8 mouse cellular contexts compared by ENCODE assay signal in the genomic region with DNA sequence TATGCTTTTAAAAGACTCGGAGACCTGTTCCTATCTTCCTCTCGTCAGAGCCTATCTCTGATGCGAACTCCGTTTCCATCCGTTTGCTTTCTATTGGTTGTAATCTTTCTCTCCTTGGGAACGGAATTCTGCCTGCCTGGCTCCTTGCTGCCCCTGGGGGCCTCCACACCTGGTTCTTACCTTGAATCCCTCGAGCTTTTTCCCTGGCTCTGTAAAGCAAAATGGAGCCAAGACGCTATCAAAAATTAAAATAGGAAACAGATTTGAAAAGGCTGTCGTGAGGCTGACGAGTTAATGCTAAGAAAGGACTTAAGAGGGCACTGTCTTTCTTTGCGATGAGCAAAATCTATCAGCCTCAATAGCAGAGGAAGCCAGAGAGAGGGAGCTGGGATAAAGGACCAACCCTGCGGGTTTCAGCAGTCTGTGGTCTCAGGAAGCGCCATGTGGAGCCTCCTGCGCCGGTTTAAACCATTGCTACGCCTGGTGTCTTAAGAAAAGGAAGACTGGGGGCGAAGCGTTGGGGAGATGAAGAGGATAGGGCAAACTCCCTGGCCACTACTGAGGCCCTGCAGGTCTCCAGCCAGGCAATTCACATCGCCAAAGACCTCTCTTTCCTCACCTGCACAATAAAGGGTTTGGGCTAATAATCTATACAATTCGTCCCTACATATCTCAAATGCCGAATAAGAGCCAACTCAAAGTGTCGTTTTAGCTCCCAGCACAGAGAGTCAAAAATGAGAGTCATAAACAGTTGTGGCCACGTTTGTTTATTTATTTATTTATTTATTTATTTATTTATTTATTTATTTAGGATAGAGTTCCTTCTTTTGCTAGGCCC. TPM values are rescaled to one million over a fixed set of nuclear protein-coding genes. Genes with fewer than 3 reads are reported as not detected.
A peak's percentile ranks its signal among the peaks of the same experiment; 100 is the strongest.
DNase-seq lines count a peak whose midpoint lies in the region; ATAC-seq lines count a peak whose summit lies in the region.

No protein-coding gene starts in this region.

- peaks cover 13% of the 10 kb centered on the region; the same call in 1 of the 2 replicates for H3K4me1 ChIP-seq in forebrain, embryonic 11.5 days (replicated peaks; ENCODE audit: control insufficient read depth, insufficient read depth, low read length)
- peaks cover 40% of the 10 kb centered on the region for H3K4me1 ChIP-seq in lung, embryonic 16.5 days (replicated peaks; ENCODE audit: control insufficient read depth, insufficient read depth, low read length)

- no peaks in the 10 kb centered on the region for H3K27me3 ChIP-seq in forebrain, embryonic 11.5 days (ENCODE audit: control insufficient read depth, insufficient read depth, low read length)
- no peaks in the 10 kb centered on the region for H3K27me3 ChIP-seq in lung, embryonic 16.5 days (ENCODE audit: control insufficient read depth, insufficient read depth, low read depth, low read length)

- peak; percentile 58 to 85 for DNase-seq in adrenal gland, adult (ENCODE audit: inconsistent age in 2 of 2, low spot score in 1 of 2)
- DNase-seq in adrenal gland, postnatal 4 days (ENCODE audit: low spot score in 2 of 2): no peak
- DNase-seq in brain, adult 2 months (ENCODE audit: low read depth, low spot score): peak; percentile 93
- DNase-seq in forebrain, embryonic 11.5 days (ENCODE audit: low spot score): no peak
- DNase-seq in heart, postnatal 4 days: peak; percentile 54
- peak; percentile 64 for DNase-seq in layer of hippocampus, adult 11-12 months (ENCODE audit: low spot score)
- DNase-seq in retina, postnatal 1 day: peak; percentile 83

- no peaks in the 10 kb centered on the region for H3K36me3 ChIP-seq in forebrain, embryonic 11.5 days (ENCODE audit: control insufficient read depth, insufficient read depth, low read length)
- no peaks in the 10 kb centered on the region for H3K36me3 ChIP-seq in lung, embryonic 16.5 days (ENCODE audit: control insufficient read depth, insufficient read depth, low read length)

- peak overlapping the region; percentile 33; the same call in 1 of the 2 replicates for H3K9ac ChIP-seq in forebrain, embryonic 11.5 days (ENCODE audit: low read length)
- H3K9ac ChIP-seq in lung, embryonic 16.5 days (ENCODE audit: low read length): peak overlapping the region; percentile 54

- peak overlapping the region; percentile 95; the same call in 1 of the 2 replicates for H3K27ac ChIP-seq in forebrain, embryonic 11.5 days (ENCODE audit: low read depth, low read length)
- peak overlapping the region; percentile 97 for H3K27ac ChIP-seq in lung, embryonic 16.5 days (ENCODE audit: low read length)

- peak overlapping the region; percentile 34; the same call in 1 of the 2 replicates for H3K4me2 ChIP-seq in forebrain, embryonic 11.5 days (ENCODE audit: low read depth, low read length, severe bottlenecking)
- H3K4me2 ChIP-seq in lung, embryonic 16.5 days (ENCODE audit: low read depth, low read length): peak overlapping the region; percentile 79

- 6% methylated on average over 23 of the region's 23 CpGs for WGBS in forebrain, embryonic 11.5 days
- WGBS in lung, embryonic 16.5 days: 6% methylated on average over 23 of the region's 23 CpGs

- H3K9me3 ChIP-seq in forebrain, embryonic 11.5 days (ENCODE audit: control insufficient read depth, low read length): no peaks in the 10 kb centered on the region
- H3K9me3 ChIP-seq in lung, embryonic 16.5 days (ENCODE audit: control insufficient read depth, low read length): no peaks in the 10 kb centered on the region

- no peak for ATAC-seq in forebrain, embryonic 11.5 days (replicated peaks; ENCODE audit: low FRiP score)
- ATAC-seq in lung, embryonic 16.5 days (ENCODE audit: low read depth): peak; percentile 27

- no peak overlapping the region for H3K4me3 ChIP-seq in forebrain, embryonic 11.5 days (ENCODE audit: low read depth, low read length)
- H3K4me3 ChIP-seq in lung, embryonic 16.5 days (ENCODE audit: low read length): peak overlapping the region; percentile 85

RNA-seq across cellular contexts. Expression of a gene that starts 1.3 kb away (rescaled TPM):
- total RNA-seq in adrenal gland, postnatal 4 days (2021): 10 to 100 TPM; 12.8 to 12.9 TPM
- polyA plus RNA-seq in forebrain, embryonic 11.5 days (2014; fragmentation: Nextera tagmentation; extraction: Ambion mirVana): 17.9 and 20.8 TPM in 2 replicates
- 10 to 100 TPM; 14.1 to 15.3 TPM for total RNA-seq in heart, postnatal 4 days (2021)
- polyA plus RNA-seq in lung, embryonic 16.5 days (2015; fragmentation: Nextera tagmentation; extraction: Ambion mirVana): 10.3 and 11.1 TPM in 2 replicates

RNA-seq across cellular contexts. Expression of a gene that starts 41.4 kb away (rescaled TPM):
- total RNA-seq in adrenal gland, postnatal 4 days (2021): 10 to 100 TPM; 30.8 to 38.7 TPM
- polyA plus RNA-seq in forebrain, embryonic 11.5 days (2014; fragmentation: Nextera tagmentation; extraction: Ambion mirVana): 20.3 and 22.2 TPM in 2 replicates
- total RNA-seq in heart, postnatal 4 days (2021): 10 to 100 TPM; 20.8 to 23.5 TPM
- polyA plus RNA-seq in lung, embryonic 16.5 days (2015; fragmentation: Nextera tagmentation; extraction: Ambion mirVana): 34.2 and 36.2 TPM in 2 replicates

Comparison
In these comparisons a context has a peak if more than half of its experiments do, and no peak if none do; other contexts are left out.
1. DNase-seq: peak in adrenal gland, adult (2 of 2), brain, adult 2 months (single experiment), heart, postnatal 4 days (single experiment), layer of hippocampus, adult 11-12 months (single experiment) and retina, postnatal 1 day (single experiment); none in adrenal gland, postnatal 4 days (0 of 2) and forebrain, embryonic 11.5 days (single experiment).